Mouse (Mus musculus): ENCODE results near the gene Gm20388.

- TF ChIP-seq CTCF (IDR thresholded peaks at IDR 0.05; ENCODE audit: borderline replicate concordance, insufficient read depth, low read depth, low read length) (no peak), POLR2A (IDR thresholded peaks at IDR 0.05; ENCODE audit: borderline replicate concordance, insufficient read depth, low read length) (no peak)
These were observed 1838.9 kb downstream of the Gm20388 start for GRCm38 (mm10) chr8:121749501-121749900.
